Mouse (Mus musculus) kidney, adult 2 months (tissue): ENCODE data around the gene Olfr1502. TPM values are rescaled to one million over a fixed set of nuclear protein-coding genes. Genes with fewer than 3 reads are reported as not detected.
"Not testable (repeated sequence)": the region's sequence is repeated elsewhere in the genome, so short reads cannot be mapped to it uniquely, and the experiment has no call there.

ENCODE experiments used
- DNase-seq: peaks from one replicate; pipeline ENCODE4 v3.0.0; 2021
- H3K27ac ChIP-seq: fragments of 200-500 bp; 2 replicates; pipeline ENCODE4 v1.5.1; 2012; ENCODE audit warnings: low read depth, low read length, control low read depth, inconsistent platforms; ENCODE audit not compliant: insufficient read depth
- H3K27me3 ChIP-seq: fragments of 200-500 bp; replicated peaks from 2 replicates; pipeline ENCODE4 v1.6.1; 2012; ENCODE audit warnings: mild to moderate bottlenecking, moderate library complexity, low read length, inconsistent platforms; ENCODE audit not compliant: control insufficient read depth, insufficient read depth
- H3K36me3 ChIP-seq: fragments of 200-500 bp; 2 replicates; pipeline ENCODE4 v1.6.1; 2012; ENCODE audit warnings: mild to moderate bottlenecking, moderate library complexity, low read length, inconsistent platforms; ENCODE audit not compliant: control insufficient read depth, insufficient read depth
- H3K4me1 ChIP-seq: fragments of 200-500 bp; 2 replicates; pipeline ENCODE4 v1.6.1; 2011; ENCODE audit warnings: low read length; ENCODE audit not compliant: control insufficient read depth, insufficient read depth
- H3K4me3 ChIP-seq: fragments of 200-500 bp; 2 replicates; pipeline ENCODE4 v1.5.1; 2011; ENCODE audit warnings: mild to moderate bottlenecking, low read depth, low read length, control low read depth; ENCODE audit not compliant: insufficient read depth
- CTCF ChIP-seq: fragments of 200-500 bp; conservative IDR thresholded peaks from 2 replicates; pipeline ENCODE4 v1.5.1; 2011; ENCODE audit warnings: low read depth, mild to moderate bottlenecking, control low read depth, low read length, moderate library complexity, mixed read lengths; ENCODE audit not compliant: insufficient read depth, insufficient read length
- POLR2A ChIP-seq: fragments of 200-500 bp; IDR thresholded peaks from one replicate; pipeline ENCODE4 v1.6.1; 2011; ENCODE audit warnings: low read depth, low read length, control low read depth
- WGBS: fragments of 180-500 bp; shearing (Covaris S2); methylation state at CpG from one replicate; pipeline ENCODE4 v1.1.7; 2018; 5-methylcytosine and 5-hydroxymethylcytosine counted together
- polyA plus RNA-seq: library from polyadenylated mRNA; depleted of rRNA; stranded (reverse); fragments of >200 nt; gene quantifications from 2 replicates; pipeline ENCODE4 v1.2.3, GENCODE M21; 2012; rRNA removed

Olfr1502 gene
- polyA plus RNA-seq = not detected in 2 replicates

GRCm38 (mm10) chr19:13861495-13861894 lies at the start of gene Olfr1502:
Olfr1502 (plus strand) TSS chr19:13861795.
- Histone ChIP-seq H3K36me3 (no peaks in the 10 kb centered on the region), H3K27me3 (no peaks in the 10 kb centered on the region), H3K4me1 (no peaks in the 10 kb centered on the region), H3K27ac (no peak within 1 kb of the TSS), H3K4me3 (no peak within 1 kb of the TSS)
- WGBS = 70% methylated on average over 1 of the region's 1 CpGs
- no peak for TF ChIP-seq POLR2A
- TF ChIP-seq CTCF = no peak
- DNase-seq = no peak

DNA sequence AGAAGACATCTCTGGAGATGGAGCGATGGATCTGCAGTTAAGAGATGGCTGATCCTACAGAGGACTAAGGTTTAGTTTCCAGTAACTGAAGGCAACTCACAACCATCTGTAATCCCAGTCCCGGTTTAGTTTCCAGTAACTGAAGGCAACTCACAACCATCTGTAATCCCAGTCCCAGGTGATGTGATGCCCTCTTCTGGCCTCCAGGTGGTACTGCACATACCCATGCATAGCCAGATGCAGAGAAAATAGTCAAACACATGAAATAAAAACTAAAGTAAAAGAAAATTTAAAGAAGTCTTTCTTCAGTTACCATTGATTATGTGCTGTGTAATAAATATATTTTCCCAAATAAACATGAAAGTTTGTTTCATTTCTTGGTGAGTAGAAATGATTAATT lies 48.8 kb upstream of the Olfr1502 start:
- Histone ChIP-seq H3K27me3 (no peaks in the 10 kb centered on the region), H3K4me3 (no peak overlapping the region), H3K36me3 (no peaks in the 10 kb centered on the region), H3K4me1 (no peaks in the 10 kb centered on the region), H3K27ac (no peak overlapping the region)
- no peak for DNase-seq
- WGBS = 64% methylated on average over 2 of the region's 2 CpGs
- TF ChIP-seq CTCF (no peak), POLR2A (no peak)

GRCm38 (mm10) chr19:13818827-13819226 lies 42.8 kb upstream of the Olfr1502 start:
- no peak for TF ChIP-seq POLR2A
- WGBS = 22% methylated on average over 5 of the region's 5 CpGs
- no peak for DNase-seq
- no peak overlapping the region for H3K27ac ChIP-seq
- H3K4me1 ChIP-seq = no peaks in the 10 kb centered on the region
- no peaks in the 10 kb centered on the region for H3K27me3 ChIP-seq
- no peaks in the 10 kb centered on the region for H3K36me3 ChIP-seq
- H3K4me3 ChIP-seq = no peak overlapping the region

DNA sequence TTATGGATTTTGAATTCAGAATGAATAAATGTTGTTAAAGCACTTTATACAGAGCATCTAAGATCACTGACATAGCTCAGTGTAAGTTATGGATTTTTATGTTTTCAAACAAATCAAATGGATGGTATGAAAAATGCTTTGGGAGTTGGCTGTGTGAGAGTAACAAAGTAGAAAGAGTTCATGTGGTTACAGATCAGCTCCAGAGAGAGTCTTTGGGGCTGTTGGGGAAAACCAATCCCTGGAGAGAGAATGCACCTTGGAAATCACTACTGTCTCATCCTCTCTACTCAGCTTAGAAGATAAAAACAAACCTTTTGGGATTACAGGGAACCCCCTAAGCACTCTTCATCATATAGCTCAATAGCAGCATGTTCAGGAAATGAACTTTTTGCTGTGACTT lies 42.2 kb upstream of the Olfr1502 start, which contains the start of gene Olfr1499:
Gene Olfr1499, minus strand, starts transcription at position 101 of the 400 bp plus-strand sequence.
- Histone ChIP-seq H3K4me3 (no peak within 1 kb of the TSS), H3K27ac (no peak within 1 kb of the TSS), H3K27me3 (no peaks in the 10 kb centered on the region), H3K4me1 (no peaks in the 10 kb centered on the region), H3K36me3 (no peaks in the 10 kb centered on the region)
- TF ChIP-seq CTCF (no peak), POLR2A (no peak)
- no peak for DNase-seq

DNA sequence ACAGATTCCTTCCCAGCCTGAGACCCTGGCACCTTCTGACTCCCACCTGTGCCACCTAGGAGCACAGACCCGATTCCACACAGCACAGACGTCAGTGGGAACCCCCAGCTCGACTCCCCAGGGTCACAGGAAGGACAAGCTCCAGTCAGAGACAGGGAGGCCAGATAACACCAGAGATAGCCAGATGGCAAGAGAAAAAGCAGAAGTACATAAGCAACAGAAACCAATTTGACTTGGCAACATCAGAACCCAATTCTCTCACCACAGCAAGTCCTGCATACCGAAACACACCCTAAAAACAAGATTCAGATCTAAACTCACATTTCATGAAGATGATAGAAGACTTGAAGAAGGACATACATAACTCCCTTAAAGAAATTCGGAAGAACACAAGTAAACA lies 40.7 kb upstream of the Olfr1502 start:
- TF ChIP-seq CTCF (no peak), POLR2A (no peak)
- WGBS = 56% methylated on average over 5 of the region's 5 CpGs

DNA sequence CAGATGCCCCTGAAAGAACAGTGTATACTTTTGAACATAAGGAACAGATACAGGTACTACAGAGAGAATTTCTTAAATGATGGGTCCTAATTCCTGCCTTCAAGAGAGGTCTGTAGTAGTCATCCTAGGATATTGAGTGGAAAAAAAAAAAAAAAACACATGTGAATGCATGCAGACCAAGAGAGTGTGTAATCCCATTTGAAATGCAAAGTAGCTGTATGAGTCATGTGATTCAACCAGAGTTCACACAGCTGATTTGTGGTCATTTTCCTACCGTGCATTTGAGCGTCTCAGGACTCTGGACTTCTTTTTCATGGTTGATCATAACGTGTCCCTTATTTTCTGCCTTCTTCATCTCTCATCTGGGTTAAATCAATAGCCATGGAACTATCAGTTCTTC lies 33.1 kb upstream of the Olfr1502 start:
- H3K27ac ChIP-seq = no peak overlapping the region
- no peak for DNase-seq
- WGBS = 70% methylated on average over 3 of the region's 3 CpGs
- no peaks in the 10 kb centered on the region for H3K27me3 ChIP-seq
- no peaks in the 10 kb centered on the region for H3K36me3 ChIP-seq
- no peak overlapping the region for H3K4me3 ChIP-seq
- no peaks in the 10 kb centered on the region for H3K4me1 ChIP-seq
- TF ChIP-seq CTCF (no peak), POLR2A (no peak)

More for the DNA sequence above, 40.7 kb upstream of the Olfr1502 start:
- no peaks in the 10 kb centered on the region for H3K27me3 ChIP-seq
- DNase-seq = no peak
- no peaks in the 10 kb centered on the region for H3K4me1 ChIP-seq
- no peaks in the 10 kb centered on the region for H3K36me3 ChIP-seq
- no peak overlapping the region for H3K27ac ChIP-seq
- no peak overlapping the region for H3K4me3 ChIP-seq

DNA sequence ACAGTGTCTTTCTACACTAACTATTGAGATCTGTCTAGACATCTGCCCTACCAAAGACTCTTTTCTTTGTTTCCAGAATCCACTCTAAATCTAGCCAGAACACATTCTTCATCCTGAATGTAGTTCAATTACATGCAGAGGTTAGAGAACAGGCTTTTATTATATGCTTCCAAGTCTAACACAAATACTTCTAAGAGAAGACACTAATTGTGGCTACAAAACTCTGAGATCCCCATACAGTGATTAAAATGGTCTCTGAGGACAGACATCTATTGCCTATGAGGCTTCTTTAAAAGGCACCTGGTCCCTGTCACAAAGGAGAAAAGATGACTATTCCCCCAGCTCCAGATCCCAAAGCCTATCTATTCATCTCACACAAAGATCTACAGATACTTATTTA lies 31.2 kb upstream of the Olfr1502 start, which contains the start of gene Olfr1500:
Gene Olfr1500, minus strand, starts transcription at position 101 of the 400 bp plus-strand sequence.
- Histone ChIP-seq H3K36me3 (no peaks in the 10 kb centered on the region), H3K27ac (no peak within 1 kb of the TSS), H3K4me1 (no peaks in the 10 kb centered on the region), H3K4me3 (no peak within 1 kb of the TSS), H3K27me3 (no peaks in the 10 kb centered on the region)
- DNase-seq = no peak
- TF ChIP-seq POLR2A (no peak), CTCF (no peak)

DNA sequence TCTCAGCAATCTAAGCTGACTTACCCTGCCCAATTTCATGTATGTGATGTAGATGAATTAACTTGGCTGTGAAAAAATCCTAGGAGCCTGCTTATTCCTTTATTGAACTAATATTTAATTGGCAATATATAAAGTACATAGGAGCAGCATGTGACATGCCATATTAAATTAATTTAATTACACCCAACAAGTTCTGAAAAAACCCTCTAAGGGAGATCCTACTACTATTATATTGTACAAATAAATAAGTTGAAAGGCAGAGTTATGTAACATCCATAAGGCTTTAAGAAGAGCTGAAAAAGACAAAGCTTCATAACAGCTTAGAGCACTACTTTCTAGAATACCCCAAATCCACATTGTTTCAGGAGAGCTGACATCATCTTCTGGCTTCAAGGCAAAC lies 11.0 kb upstream of the Olfr1502 start, which contains the start of gene Olfr1501:
Gene Olfr1501, minus strand, starts transcription at position 101 of the 400 bp plus-strand sequence.
- DNase-seq, H3K4me1 ChIP-seq, H3K36me3 ChIP-seq, H3K4me3 ChIP-seq, H3K27me3 ChIP-seq, H3K27ac ChIP-seq: not testable (repeated sequence)
